Comparison of ENCODE assay signal across 22 mouse cellular contexts in genomic region chr1:178988176-178988575, GRCm38 (mm10).
DNase-seq lines count a peak whose midpoint lies in the region; ATAC-seq and TF ChIP-seq lines count a peak whose summit lies in the region.
"Had no signal": no experiment of that assay in that cellular context is flagged by ENCODE, and none has a peak within 500 bp of the region (broad histone marks: within the 10 kb centered on the region; RNA-seq: fewer than 3 reads in every experiment).

No protein-coding gene starts in this region.

- no peak for TF ChIP-seq POLR2A in kidney, adult 2 months (IDR thresholded peaks at IDR 0.05; ENCODE audit: low read depth, low read length)

- WGBS in kidney, adult 2 months: 27% methylated on average over 1 of the region's 1 CpGs
- 58% methylated on average over 1 of the region's 1 CpGs for WGBS in kidney, embryonic 15.5 days

- intact Hi-C loops in heart, postnatal 25 days (cut with DNase I): no loop called here

- H3K36me3 ChIP-seq in kidney, adult 2 months (ENCODE audit: control insufficient read depth, insufficient read depth, low read length): no peaks in the 10 kb centered on the region
- no peaks in the 10 kb centered on the region for H3K36me3 ChIP-seq in kidney, embryonic 15.5 days
- H3K36me3 ChIP-seq: embryonic facial prominence, embryonic 13.5 days; forebrain, embryonic 12.5 days; heart, embryonic 15.5 days; hindbrain, embryonic 10.5 days had no signal

- TF ChIP-seq CTCF in kidney, adult 2 months (conservative IDR thresholded peaks at IDR 0.05; ENCODE audit: insufficient read depth, insufficient read length, low read depth, low read length): no peak

- no peak overlapping the region for H3K4me3 ChIP-seq in kidney, adult 2 months (ENCODE audit: insufficient read depth, low read depth, low read length)
- no peak overlapping the region for H3K4me3 ChIP-seq in kidney, embryonic 15.5 days (replicated peaks)
- H3K4me3 ChIP-seq: embryonic facial prominence, embryonic 13.5 days; forebrain, embryonic 12.5 days; heart, adult 2 months; heart, embryonic 15.5 days; hindbrain, embryonic 10.5 days had no signal

- H3K4me1 ChIP-seq in kidney, adult 2 months (ENCODE audit: control insufficient read depth, insufficient read depth, low read length): no peaks in the 10 kb centered on the region; the same call in 1 of the 2 replicates
- peaks cover 24% of the 10 kb centered on the region for H3K4me1 ChIP-seq in kidney, embryonic 15.5 days

- no peak for ATAC-seq in kidney, embryonic 15.5 days (replicated peaks; ENCODE audit: low FRiP score)
- ATAC-seq: forebrain, embryonic 16.5 days; hindbrain, embryonic 16.5 days had no signal

- H3K9ac ChIP-seq in kidney, embryonic 15.5 days: no peak overlapping the region
- H3K9ac ChIP-seq: embryonic facial prominence, embryonic 13.5 days; forebrain, embryonic 12.5 days; heart, embryonic 15.5 days had no signal

- no peak overlapping the region for H3K27ac ChIP-seq in kidney, adult 2 months (ENCODE audit: insufficient read depth, low read depth, low read length)
- H3K27ac ChIP-seq in kidney, embryonic 15.5 days: no peak overlapping the region
- H3K27ac ChIP-seq: embryonic facial prominence, embryonic 13.5 days; forebrain, embryonic 12.5 days; heart, adult 2 months; heart, embryonic 15.5 days; hindbrain, embryonic 10.5 days had no signal

- H3K4me2 ChIP-seq in kidney, embryonic 15.5 days: no peak overlapping the region
- H3K4me2 ChIP-seq: embryonic facial prominence, embryonic 13.5 days; forebrain, embryonic 12.5 days; heart, embryonic 11.5 days; heart, embryonic 15.5 days had no signal

- DNase-seq in heart, adult 11 months: peak; percentile 72
- no peak for DNase-seq in heart, postnatal 25 days (ENCODE audit: low spot score)
- DNase-seq in kidney, adult 2 months: peak; percentile 81
- peak; percentile 6 for DNase-seq in adipocyte (ENCODE audit: low spot score)
- peak; percentile 60 for DNase-seq in kidney, postnatal 10 days
- DNase-seq in left cerebral cortex, adult 8-10 months (ENCODE audit: low spot score in 2 of 2): no peak
- DNase-seq in cerebellum, adult 9-11 months: no peak
- DNase-seq: adrenal gland, adult 2 months; adrenal gland, postnatal 36 days; cerebellum, adult 8-10 months; cerebellum, postnatal 25 days; gastrocnemius, postnatal 10 days; heart, adult 2 months; heart, postnatal 14 days had no signal

- H3K27me3 ChIP-seq in kidney, adult 2 months (replicated peaks; ENCODE audit: control insufficient read depth, insufficient read depth, low read length): no peaks in the 10 kb centered on the region
- H3K27me3 ChIP-seq in kidney, embryonic 15.5 days: no peaks in the 10 kb centered on the region
- H3K27me3 ChIP-seq: embryonic facial prominence, embryonic 13.5 days; heart, embryonic 15.5 days had no signal

- H3K9me3 ChIP-seq in kidney, embryonic 15.5 days (replicated peaks): no peaks in the 10 kb centered on the region
- H3K9me3 ChIP-seq: embryonic facial prominence, embryonic 13.5 days; forebrain, embryonic 12.5 days; heart, embryonic 15.5 days; hindbrain, embryonic 10.5 days had no signal

Comparison
In these comparisons a context has a peak if more than half of its experiments do, and no peak if none do; other contexts are left out.
1. DNase-seq: peak in heart, adult 11 months (single experiment), kidney, adult 2 months (single experiment), adipocyte (single experiment) and kidney, postnatal 10 days (single experiment); none in heart, postnatal 25 days (single experiment), left cerebral cortex, adult 8-10 months (0 of 2) and cerebellum, adult 9-11 months (single experiment).